Mouse (Mus musculus): ENCODE results near the gene Pds5b.
A peak's percentile ranks its signal among the peaks of the same experiment; 100 is the strongest.
"Not testable (repeated sequence)": the region's sequence is repeated elsewhere in the genome, so short reads cannot be mapped to it uniquely, and the experiment has no call there.

Gene Pds5b

GRCm38 (mm10) chr5:150823361-150823760 is 149.8 kb downstream of the Pds5b start:
- DNase-seq (ENCODE audit: low spot score) = peak; percentile 75

GRCm38 (mm10) chr5:150829499-150829898 is 156.0 kb downstream of the Pds5b start:
- no peak for DNase-seq (ENCODE audit: low spot score)

- peak; percentile 31 for DNase-seq (ENCODE audit: low spot score)
These were observed 157.2 kb downstream of the Pds5b start for GRCm38 (mm10) chr5:150830718-150831117.

GRCm38 (mm10) chr5:150836782-150837181 is 163.2 kb downstream of the Pds5b start:
- DNase-seq (ENCODE audit: low spot score) = no peak

- DNase-seq (ENCODE audit: low spot score) = no peak
These were observed 166.4 kb downstream of the Pds5b start for GRCm38 (mm10) chr5:150839688-150840541.

- DNase-seq (ENCODE audit: low spot score) = no peak
These were observed 167.1 kb downstream of the Pds5b start for GRCm38 (mm10) chr5:150840596-150840995.

- DNase-seq (ENCODE audit: low spot score) = no peak
These were observed 172.4 kb downstream of the Pds5b start for GRCm38 (mm10) chr5:150845961-150846360.

- DNase-seq (ENCODE audit: low spot score) = no peak
These were observed 177.3 kb downstream of the Pds5b start for GRCm38 (mm10) chr5:150850821-150851220.

- not testable (repeated sequence) for DNase-seq (ENCODE audit: low spot score)
These were observed 178.6 kb downstream of the Pds5b start for GRCm38 (mm10) chr5:150852097-150852496.

- DNase-seq (ENCODE audit: low spot score) = peak; percentile 70
These were observed 181.0 kb downstream of the Pds5b start for GRCm38 (mm10) chr5:150854506-150854905.

- no peak for DNase-seq (ENCODE audit: low spot score)
These were observed 186.2 kb downstream of the Pds5b start for GRCm38 (mm10) chr5:150859642-150860194.

Data from MN1 (cell line).